Mouse (Mus musculus) urinary bladder, postnatal 4 days (tissue): ENCODE measurements at regions not wholly inside any gene's neighbourhood (a gene's known extent, or its start where the extent isn't known, plus 50 kb on each side); places are given as distances from the start of the nearest gene placed in this dataset.

Experiments used
- DNase-seq, 2 experiments: peaks; one replicate each; pipeline ENCODE4 v3.0.0; 2021 to 2022; ENCODE audit warnings: low spot score in 2 of 2

GRCm38 (mm10) chr15:7692096-7692495, 118.5 kb upstream of the Gdnf start:
- no peak for DNase-seq

- DNase-seq: no peak
Measured at GRCm38 (mm10) chr15:7694037-7694436, 116.6 kb upstream of the Gdnf start.

GRCm38 (mm10) chr15:7697724-7698123, 112.9 kb upstream of the Gdnf start:
- no peak for DNase-seq

DNA sequence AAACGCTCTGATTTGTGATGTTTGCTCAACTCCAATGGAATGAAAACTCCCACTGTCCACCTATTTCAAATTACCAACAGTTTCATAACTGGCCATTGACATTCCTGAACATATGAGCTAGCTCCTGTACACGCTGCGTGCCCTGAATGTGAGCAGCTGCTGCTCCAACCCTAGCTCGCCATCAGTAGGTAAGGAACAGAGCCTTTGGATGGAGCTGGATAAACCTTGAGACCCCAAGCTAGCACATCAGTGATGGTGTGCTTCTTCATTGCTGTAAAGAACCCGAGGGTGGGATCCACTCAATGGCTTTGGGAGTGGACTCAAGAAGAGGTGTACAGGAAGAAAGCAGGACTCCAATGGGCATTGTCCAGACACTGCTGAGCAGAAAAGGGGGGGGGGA, 101.8 kb upstream of the Gdnf start:
- DNase-seq: no peak

DNA sequence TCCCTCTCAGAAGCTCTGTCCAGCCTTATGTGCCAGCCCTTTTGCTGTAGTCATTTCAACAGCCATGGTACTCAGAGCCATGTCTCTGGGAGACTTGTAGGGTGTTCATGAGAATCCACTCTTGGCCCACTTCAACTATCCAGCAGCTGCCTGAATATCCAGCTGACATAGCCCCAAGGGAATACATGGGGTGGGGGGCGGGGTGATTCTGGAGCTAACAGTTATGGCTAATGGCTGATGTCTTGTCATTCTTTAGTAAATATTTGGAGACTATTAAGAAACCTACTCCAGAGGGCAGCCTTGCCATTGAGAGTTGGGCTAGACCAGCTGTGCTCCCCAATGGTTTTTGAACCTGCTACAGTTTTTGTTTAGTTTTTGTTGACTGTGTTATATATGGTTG, 96.0 kb upstream of the Gdnf start:
- DNase-seq: no peak

GRCm38 (mm10) chr15:7716188-7716587, 94.5 kb upstream of the Gdnf start:
- no peak for DNase-seq

GRCm38 (mm10) chr15:7723202-7723721, 87.4 kb upstream of the Gdnf start:
- DNase-seq: no peak

DNA sequence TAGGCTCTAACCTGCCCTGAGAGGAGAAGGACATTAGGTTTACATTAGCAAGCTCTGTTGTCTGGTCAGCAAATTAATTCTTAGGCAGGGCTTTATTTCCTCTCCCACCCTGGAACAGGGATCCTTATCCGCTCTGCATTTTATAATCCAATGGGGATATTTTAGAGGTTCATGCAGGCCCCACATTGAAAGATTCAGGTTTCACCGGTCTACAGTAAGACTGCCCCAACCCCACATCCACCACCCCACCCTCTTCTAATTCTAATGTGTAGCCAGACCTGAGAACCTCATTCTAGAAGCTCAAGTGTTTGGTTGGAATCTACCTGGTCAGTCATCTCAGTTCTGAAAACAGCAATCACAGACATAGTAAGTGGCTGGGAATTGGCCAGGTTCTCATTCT, 86.9 kb upstream of the Gdnf start:
- DNase-seq: no peak

DNA sequence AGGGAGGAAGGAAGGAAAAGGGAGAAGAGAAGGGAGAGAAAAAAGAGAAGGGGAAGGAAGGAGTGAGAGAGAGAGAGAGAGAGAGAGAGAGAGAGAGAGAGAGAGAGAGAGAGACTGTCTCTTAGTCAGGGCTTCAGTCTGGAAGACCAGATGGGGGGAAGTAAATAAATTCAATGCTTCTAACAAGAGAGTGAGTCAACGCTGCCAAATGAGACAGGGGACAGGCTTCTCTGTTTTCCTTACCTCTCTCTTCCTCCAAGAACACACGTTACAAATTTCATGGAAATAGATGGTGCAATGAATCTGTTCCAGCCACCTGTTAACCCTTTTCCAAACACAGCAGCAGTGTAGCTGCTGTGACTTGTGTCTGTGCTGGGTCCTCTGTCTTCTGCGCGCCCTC, 85.1 kb upstream of the Gdnf start:
- no peak for DNase-seq

GRCm38 (mm10) chr15:7747586-7747985, 63.1 kb upstream of the Gdnf start:
- DNase-seq: no peak

DNA sequence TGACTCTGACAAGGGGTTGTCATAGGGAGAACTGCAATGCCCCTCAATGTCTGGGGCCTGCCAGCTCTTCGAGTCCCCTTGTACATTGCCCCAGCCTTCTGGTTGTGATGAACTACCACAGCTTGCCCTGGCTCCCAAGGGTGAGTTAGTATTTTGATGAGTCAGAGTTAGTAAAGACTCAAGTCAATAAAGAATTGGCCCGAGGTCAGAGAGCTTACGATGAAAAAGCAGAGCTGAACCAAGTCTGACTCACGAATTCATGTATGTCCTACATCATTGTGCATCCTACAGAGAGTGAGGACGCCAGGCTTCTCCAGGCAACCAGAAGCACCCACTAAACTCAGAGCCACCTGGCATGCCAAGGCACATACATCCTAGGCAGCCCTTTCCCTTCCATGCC, 60.2 kb upstream of the Gdnf start:
- no peak for DNase-seq
